ENCODE assay signal across 8 mouse cellular contexts in genomic region chr11:59847131-59847530, GRCm38 (mm10). TPM values are rescaled to one million over a fixed set of nuclear protein-coding genes. Genes with fewer than 3 reads are reported as not detected.
DNase-seq lines count a peak whose midpoint lies in the region; ATAC-seq and TF ChIP-seq lines count a peak whose summit lies in the region.

No protein-coding gene starts in this region.

- TF ChIP-seq POLR2A in MEL (IDR thresholded peaks at IDR 0.05; ENCODE audit: control insufficient read depth in 1 of 2, insufficient read depth in 1 of 2, low read depth in 1 of 2, low read length in 2 of 2, poor library complexity in 1 of 2) = no peak; a peak in 1 of 4 replicates

- H3K36me3 ChIP-seq in C2C12 (ENCODE audit: control insufficient read depth, insufficient read depth) (peaks cover 8% of the 10 kb centered on the region), MEL (ENCODE audit: control insufficient read depth in 1 of 2, insufficient read depth in 2 of 2, low read length in 2 of 2) (peaks cover 0 to 9% of the 10 kb centered on the region in 2 experiments; a peak in 2 of 4 replicates)
- H3K36me3 ChIP-seq in kidney, embryonic 15.5 days = peaks cover 15% of the 10 kb centered on the region

- H3K4me3 ChIP-seq in C2C12 (ENCODE audit: insufficient read depth, poor library complexity, severe bottlenecking) (peak overlapping the region; percentile 56), MEL (ENCODE audit: control insufficient read depth in 1 of 2, insufficient read depth in 1 of 2, low read depth in 2 of 2, low read length in 2 of 2) (peak overlapping the region in 1 of 2 experiments; percentile 81; a peak in 2 of 4 replicates)
- H3K4me3 ChIP-seq in kidney, embryonic 15.5 days (replicated peaks) = peak overlapping the region; percentile 87; the same call in 1 of the 2 replicates

- DNase-seq in MEL (ENCODE audit: low read depth, low spot score) = peak; percentile 97
- DNase-seq in cerebellum, postnatal 14 days = peak; percentile 68 to 73
- DNase-seq in gastrocnemius, postnatal 25 days = peak; percentile 12
- DNase-seq in lung, postnatal 25 days (ENCODE audit: low spot score) = peak; percentile 54
- peak; percentile 30 for DNase-seq in skeletal muscle tissue, adult 2 months (ENCODE audit: low read depth, low spot score)
- no peak for DNase-seq in yolk sac, embryonic 10.5 days (ENCODE audit: low spot score)

- H3K9ac ChIP-seq in MEL (ENCODE audit: control insufficient read depth, low read depth, low read length, poor library complexity, severe bottlenecking) = no peak overlapping the region; the same call in 1 of the 2 replicates
- H3K9ac ChIP-seq in kidney, embryonic 15.5 days = no peak overlapping the region

- 15% methylated on average over 2 of the region's 2 CpGs for WGBS in kidney, embryonic 15.5 days

- H3K27me3 ChIP-seq in C2C12 (ENCODE audit: control insufficient read depth, insufficient read depth, insufficient read length) = no peaks in the 10 kb centered on the region
- no peaks in the 10 kb centered on the region for H3K27me3 ChIP-seq in MEL (ENCODE audit: control insufficient read depth in 1 of 2, insufficient read depth in 2 of 2, low read length in 2 of 2)
- H3K27me3 ChIP-seq in kidney, embryonic 15.5 days = no peaks in the 10 kb centered on the region

- no peaks in the 10 kb centered on the region for H3K9me3 ChIP-seq in MEL (replicated peaks; ENCODE audit: insufficient read depth, low read length)
- H3K9me3 ChIP-seq in kidney, embryonic 15.5 days (replicated peaks) = no peaks in the 10 kb centered on the region

- TF ChIP-seq RAD21 in MEL (IDR thresholded peaks at IDR 0.05; ENCODE audit: low read depth, low read length) = peak; percentile 44

- TF ChIP-seq CTCF in C2C12 (IDR thresholded peaks at IDR 0.05; ENCODE audit: control insufficient read depth, insufficient read depth, insufficient read length) (peak; percentile 50), MEL (IDR thresholded peaks at IDR 0.05 in 2 of 3, conservative IDR thresholded peaks at IDR 0.05 in 1 of 3; ENCODE audit: control insufficient read depth in 1 of 3, insufficient read depth in 1 of 3, low read depth in 2 of 3, low read length in 3 of 3, poor library complexity in 1 of 3, severe bottlenecking in 1 of 3) (peak; percentile 83 to 97 (median 89))

- no peak overlapping the region for H3K27ac ChIP-seq in MEL (ENCODE audit: control insufficient read depth, low read depth, low read length)
- H3K27ac ChIP-seq in kidney, embryonic 15.5 days = no peak overlapping the region

- peak overlapping the region; percentile 84 for H3K4me2 ChIP-seq in kidney, embryonic 15.5 days

- H3K79me3 ChIP-seq in C2C12 (ENCODE audit: low read depth) = peaks cover 11% of the 10 kb centered on the region

- TF ChIP-seq EP300 in MEL (IDR thresholded peaks at IDR 0.05; ENCODE audit: low read depth in 1 of 2, low read length in 2 of 2) = no peak

- H3K4me1 ChIP-seq in MEL (ENCODE audit: control insufficient read depth in 1 of 2, insufficient read depth in 2 of 2, low read length in 2 of 2) = peaks cover 4 to 8% of the 10 kb centered on the region in 2 experiments; a peak in 3 of 4 replicates
- H3K4me1 ChIP-seq in kidney, embryonic 15.5 days = peaks cover 20% of the 10 kb centered on the region

- no peak for ATAC-seq in kidney, embryonic 15.5 days (replicated peaks; ENCODE audit: low FRiP score)

- H3K79me2 ChIP-seq in C2C12 (ENCODE audit: control insufficient read depth, insufficient read depth) (peaks cover 45% of the 10 kb centered on the region), MEL (ENCODE audit: control insufficient read depth, insufficient read depth, low read length, poor library complexity) (peaks cover 10% of the 10 kb centered on the region)

- no peak overlapping the region for H3ac ChIP-seq in C2C12 (ENCODE audit: control insufficient read depth, insufficient read length, low read depth)

TF ChIP-seq in C2C12, 6 proteins besides CTCF, POLR2A, EP300 and RAD21:
- TF ChIP-seq MAX (IDR thresholded peaks at IDR 0.05) = peak; percentile 86
- no peak for TF ChIP-seq MYOD1 (IDR thresholded peaks at IDR 0.05; ENCODE audit: control insufficient read depth, insufficient read length, low read depth)
- peak; percentile 10 for TF ChIP-seq USF1 (IDR thresholded peaks at IDR 0.05; ENCODE audit: low read depth)

TF ChIP-seq in MEL, 35 proteins besides CTCF, POLR2A, EP300 and RAD21 (continues in another document):
- TF ChIP-seq USF1 (IDR thresholded peaks at IDR 0.05; ENCODE audit: low read depth, low read length) (no peak), TCF12 (IDR thresholded peaks at IDR 0.05; ENCODE audit: low read depth, low read length) (no peak), TBP (IDR thresholded peaks at IDR 0.05; ENCODE audit: low read depth, low read length) (peak; percentile 73), POLR2AphosphoS2 (IDR thresholded peaks at IDR 0.05; ENCODE audit: low read length) (no peak), ZNF384 (IDR thresholded peaks at IDR 0.05; ENCODE audit: low read depth, low read length) (no peak), E2F4 (IDR thresholded peaks at IDR 0.05; ENCODE audit: borderline replicate concordance, low read depth, low read length) (no peak), ZMIZ1 (IDR thresholded peaks at IDR 0.05; ENCODE audit: low read depth, low read length) (no peak), ZKSCAN1 (IDR thresholded peaks at IDR 0.05; ENCODE audit: low read depth, low read length) (no peak), CHD1 (IDR thresholded peaks at IDR 0.05; ENCODE audit: low read depth, low read length) (no peak), KAT2A (conservative IDR thresholded peaks at IDR 0.05; ENCODE audit: low read depth, low read length) (no peak), USF2 (IDR thresholded peaks at IDR 0.05; ENCODE audit: borderline replicate concordance in 1 of 2, insufficient read depth in 1 of 2, low read depth in 1 of 2, low read length in 2 of 2) (no peak), NRF1 (IDR thresholded peaks at IDR 0.05; ENCODE audit: insufficient read depth, low read depth, low read length, poor library complexity, severe bottlenecking) (no peak), MAX (IDR thresholded peaks at IDR 0.05; ENCODE audit: low read length) (peak; percentile 60; the same call in 1 of the 2 replicates), SMC3 (IDR thresholded peaks at IDR 0.05; ENCODE audit: low read depth, low read length) (peak; percentile 75), TAL1 (IDR thresholded peaks at IDR 0.05; ENCODE audit: low read length) (no peak), RCOR1 (IDR thresholded peaks at IDR 0.05; ENCODE audit: low read depth, low read length) (peak; percentile 20; the same call in 1 of the 2 replicates), ELF1 (IDR thresholded peaks at IDR 0.05; ENCODE audit: low read depth, low read length) (peak; percentile 49; the same call in 1 of the 2 replicates), MYB (IDR thresholded peaks at IDR 0.05; ENCODE audit: low read depth, low read length) (no peak), GATA1 (IDR thresholded peaks at IDR 0.05; ENCODE audit: low read depth, low read length) (0 out of 2 replicates have a peak, but pooled peaks have one; percentile 14), BHLHE40 (IDR thresholded peaks at IDR 0.05; ENCODE audit: borderline replicate concordance, low read depth, low read length) (no peak), MAFK (IDR thresholded peaks at IDR 0.05; ENCODE audit: borderline replicate concordance, low read depth, low read length) (no peak), HCFC1 (IDR thresholded peaks at IDR 0.05; ENCODE audit: low read depth, low read length) (peak; percentile 59), NELFE (IDR thresholded peaks at IDR 0.05; ENCODE audit: low read depth, low read length) (no peak), MYC (IDR thresholded peaks at IDR 0.05; ENCODE audit: low read depth, low read length) (peak; percentile 92), MXI1 (IDR thresholded peaks at IDR 0.05; ENCODE audit: low read depth, low read length) (peak; percentile 64), SIN3A (IDR thresholded peaks at IDR 0.05; ENCODE audit: low read length) (peak; percentile 81), MAZ (IDR thresholded peaks at IDR 0.05; ENCODE audit: low read depth, low read length) (peak; percentile 92; the same call in 1 of the 2 replicates), UBTF (IDR thresholded peaks at IDR 0.05; ENCODE audit: borderline replicate concordance, insufficient read depth, low read depth, low read length) (no peak), CHD2 (IDR thresholded peaks at IDR 0.05; ENCODE audit: low read length) (no peak)

RNA-seq across cellular contexts. Expression of gene Cops3, which starts 7.5 kb away (rescaled TPM):
- polyA plus RNA-seq in C2C12 (2012; fragmentation: generic; extraction: Trizol) (69.0 TPM), MEL (2012; ENCODE audit: insufficient read depth in 1 of 2, insufficient read length in 2 of 2, low read depth in 1 of 2, low replicate concordance in 2 of 2, missing spikeins in 1 of 2) (100 to 1,000 TPM in 1 of 2 experiments, not detected in 1; 198 TPM)
- 180 and 181 TPM in 2 replicates for total RNA-seq in MEL (2012; rRNA removed)
- total RNA-seq in gastrocnemius, postnatal 25 days (2021) = 10 to 100 TPM; 76.2 TPM
- polyA plus RNA-seq in kidney, embryonic 15.5 days (2015; fragmentation: Nextera tagmentation; extraction: Ambion mirVana) = 206 and 213 TPM in 2 replicates

RNA-seq across cellular contexts. Expression of gene Nt5m, which starts 7.9 kb away (rescaled TPM):
- 19.4 TPM for polyA plus RNA-seq in C2C12 (2012; fragmentation: generic; extraction: Trizol)
- total RNA-seq in MEL (2012; rRNA removed) = 22.2 and 26.6 TPM in 2 replicates
- polyA plus RNA-seq in MEL (2012; ENCODE audit: insufficient read depth in 1 of 2, insufficient read length in 2 of 2, low read depth in 1 of 2, low replicate concordance in 2 of 2, missing spikeins in 1 of 2) = 10 to 100 TPM in 1 of 2 experiments, not detected in 1; 29.1 TPM
- 10 to 100 TPM; 18.0 to 24.5 TPM for total RNA-seq in gastrocnemius, postnatal 25 days (2021)
- polyA plus RNA-seq in kidney, embryonic 15.5 days (2015; fragmentation: Nextera tagmentation; extraction: Ambion mirVana) = 37.9 and 42.8 TPM in 2 replicates

RNA-seq across cellular contexts. Expression of gene Flcn, which starts 37.3 kb away (rescaled TPM):
- polyA plus RNA-seq in C2C12 (2012; fragmentation: generic; extraction: Trizol) (20.7 TPM), MEL (2012; ENCODE audit: insufficient read depth in 1 of 2, insufficient read length in 2 of 2, low read depth in 1 of 2, low replicate concordance in 2 of 2, missing spikeins in 1 of 2) (10 to 100 TPM in 1 of 2 experiments, not detected in 1; 36.1 TPM)
- 33.7 and 36.3 TPM in 2 replicates for total RNA-seq in MEL (2012; rRNA removed)
- 10 to 100 TPM; 30.8 to 46.1 TPM for total RNA-seq in gastrocnemius, postnatal 25 days (2021)
- polyA plus RNA-seq in kidney, embryonic 15.5 days (2015; fragmentation: Nextera tagmentation; extraction: Ambion mirVana) = 32.1 and 32.6 TPM in 2 replicates

RNA-seq across cellular contexts. Expression of gene Pld6, which starts 59.7 kb away (rescaled TPM):
- 0.02 TPM for polyA plus RNA-seq in C2C12 (2012; fragmentation: generic; extraction: Trizol)
- total RNA-seq in MEL (2012; rRNA removed) = 2.0 and 3.1 TPM in 2 replicates
- polyA plus RNA-seq in MEL (2012; ENCODE audit: insufficient read depth in 1 of 2, insufficient read length in 2 of 2, low read depth in 1 of 2, low replicate concordance in 2 of 2, missing spikeins in 1 of 2) = 1 to 10 TPM in 1 of 2 experiments, not detected in 1; 5.5 TPM
- total RNA-seq in gastrocnemius, postnatal 25 days (2021) = not detected
- polyA plus RNA-seq in kidney, embryonic 15.5 days (2015; fragmentation: Nextera tagmentation; extraction: Ambion mirVana) = 5.0 and 5.1 TPM in 2 replicates
